Mouse (Mus musculus): ENCODE results near the gene Fhad1. TPM values are rescaled to one million over a fixed set of nuclear protein-coding genes. Genes with fewer than 3 reads are reported as not detected.
A peak's percentile ranks its signal among the peaks of the same experiment; 100 is the strongest.

The Fhad1 gene
- polyA plus RNA-seq, 1 experiment: 0.95 TPM

DNA sequence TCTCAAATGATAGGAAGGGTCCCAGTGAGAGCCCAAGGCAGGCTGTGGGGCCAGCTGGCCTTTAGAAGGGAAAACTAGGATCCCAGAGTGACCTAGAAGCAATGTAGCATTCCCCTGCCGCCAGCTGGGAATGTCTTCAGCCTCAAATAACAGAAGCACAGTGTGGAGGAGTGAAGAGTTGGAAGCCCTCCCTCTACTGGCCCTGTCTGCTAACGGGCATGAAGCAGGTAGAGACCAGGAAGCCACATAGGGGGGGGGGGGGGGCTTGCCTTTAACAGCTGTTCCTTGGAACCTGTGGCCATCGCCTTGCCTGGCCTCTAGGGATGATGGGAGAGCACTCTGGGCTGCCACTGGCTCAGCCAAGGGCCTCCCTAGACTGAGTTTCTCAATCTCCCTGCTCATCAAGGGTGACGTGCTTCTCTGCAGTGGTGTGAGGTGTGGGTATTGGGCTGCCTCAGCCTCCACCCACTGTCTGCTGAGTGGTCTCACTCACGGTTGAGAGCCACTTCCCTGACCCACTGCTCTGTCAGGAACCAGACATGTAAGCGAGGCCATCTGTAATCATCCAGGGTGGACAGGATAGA is 128.4 kb downstream of the Fhad1 start:
- no peak for DNase-seq (ENCODE audit: low spot score)

DNA sequence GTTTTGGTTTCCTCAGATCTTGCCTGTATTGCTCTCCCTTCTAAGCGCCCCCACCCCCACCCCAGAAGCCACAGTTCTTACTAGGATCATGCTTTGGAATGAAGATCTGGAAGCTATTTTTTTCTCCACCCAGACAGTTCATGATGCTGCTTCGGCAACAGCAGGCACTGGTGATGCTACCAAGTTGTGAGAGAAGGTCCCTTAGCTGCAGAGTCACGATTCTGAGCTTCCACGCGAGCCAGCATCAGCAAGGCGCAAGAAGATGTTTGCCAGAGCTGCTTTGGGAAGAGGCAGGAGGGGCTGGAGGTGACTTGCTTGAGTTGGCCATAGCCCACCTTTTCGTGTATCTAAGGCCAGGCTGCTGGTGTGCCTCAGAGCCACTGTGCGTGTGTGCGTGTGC is 129.4 kb downstream of the Fhad1 start:
- no peak for DNase-seq (ENCODE audit: low spot score)

DNA sequence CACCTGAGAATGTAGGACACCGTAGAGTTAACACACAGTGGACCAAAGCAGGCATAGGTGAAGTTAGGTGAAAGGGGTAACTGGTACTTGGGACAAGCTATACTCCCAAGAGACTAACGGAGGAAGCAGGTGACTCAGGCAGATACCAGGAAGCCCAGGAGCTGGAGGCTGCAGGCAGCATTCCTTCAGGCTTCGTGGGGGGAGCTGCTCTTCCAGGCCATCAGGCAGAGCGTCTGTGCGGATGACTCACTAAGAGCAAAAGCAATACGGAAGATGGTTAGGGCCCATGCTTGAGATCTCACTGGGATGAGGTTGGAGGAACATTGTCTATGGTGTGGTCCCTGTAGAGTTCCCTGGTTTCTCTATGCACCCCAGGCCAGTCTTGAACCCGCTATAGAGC is 132.0 kb downstream of the Fhad1 start:
- DNase-seq (ENCODE audit: low spot score): no peak

DNA sequence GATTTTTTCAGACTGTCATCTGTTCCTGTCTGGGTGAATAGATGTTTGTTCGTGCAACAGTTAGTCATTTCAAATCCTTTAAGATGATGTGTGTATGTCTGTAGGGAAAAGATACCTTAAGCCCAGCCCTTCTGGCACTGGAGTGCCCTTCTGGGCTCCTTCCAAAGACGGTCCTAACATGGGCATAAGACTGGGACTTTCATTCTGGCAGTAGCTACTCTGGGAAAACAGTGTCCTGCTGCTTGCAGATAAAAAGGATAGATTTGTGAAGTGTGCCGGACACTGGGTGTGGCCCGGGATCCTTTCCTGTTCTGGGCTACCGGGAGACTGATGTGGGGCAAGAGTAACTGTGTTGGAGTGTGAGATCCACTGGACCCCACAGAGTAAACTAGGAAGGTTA is 132.9 kb downstream of the Fhad1 start:
- DNase-seq (ENCODE audit: low spot score): no peak

DNA sequence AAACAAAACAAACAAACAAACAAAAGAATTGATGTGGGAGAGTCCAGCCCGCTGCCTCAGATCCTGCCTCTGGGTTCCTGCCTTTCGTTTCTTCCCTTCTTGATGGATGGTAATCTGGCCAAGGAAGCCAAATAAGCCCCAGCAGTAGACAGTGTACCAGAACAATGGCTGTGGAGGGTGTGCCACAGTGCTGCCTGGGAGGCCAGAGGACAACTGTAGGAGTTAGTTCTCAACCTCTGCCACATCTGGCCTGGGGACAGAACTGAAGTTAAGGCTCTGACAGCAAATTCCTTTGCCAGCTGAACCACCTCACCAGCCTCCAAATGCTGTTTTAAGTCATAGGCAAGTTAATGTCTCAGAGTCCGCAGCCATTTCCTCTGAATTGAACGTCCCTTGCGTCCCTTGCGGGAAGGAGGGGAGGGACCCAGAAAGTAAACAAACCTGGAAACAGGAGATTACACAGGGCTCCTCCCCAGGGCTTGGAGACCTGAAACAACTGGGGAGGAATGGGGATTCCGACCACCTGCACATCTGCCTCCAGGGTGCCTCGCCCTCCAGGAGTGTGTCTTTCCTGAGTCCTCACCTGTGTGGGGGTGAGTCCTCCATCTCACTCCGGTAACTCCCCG is 133.5 kb downstream of the Fhad1 start:
- no peak for DNase-seq (ENCODE audit: low spot score)

DNA sequence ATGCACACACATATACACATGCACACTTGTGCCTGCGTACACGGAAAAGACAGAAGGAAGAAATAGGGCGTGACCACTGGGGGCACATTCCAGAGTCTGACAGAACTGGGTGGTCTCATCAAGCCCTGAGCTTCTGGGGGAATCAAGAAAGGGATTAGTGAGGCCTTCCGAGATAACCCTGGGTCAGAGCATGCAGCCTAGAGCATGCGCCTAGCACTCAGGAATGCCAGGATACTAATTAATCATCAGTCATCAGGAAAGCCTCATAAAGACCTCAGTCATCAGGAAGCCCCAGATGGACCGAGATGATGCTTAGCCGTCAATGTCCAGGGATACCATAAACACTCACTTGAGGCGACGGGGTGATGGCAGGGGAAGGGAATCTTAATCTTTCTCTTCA is 135.0 kb downstream of the Fhad1 start:
- no peak for DNase-seq (ENCODE audit: low spot score)

DNA sequence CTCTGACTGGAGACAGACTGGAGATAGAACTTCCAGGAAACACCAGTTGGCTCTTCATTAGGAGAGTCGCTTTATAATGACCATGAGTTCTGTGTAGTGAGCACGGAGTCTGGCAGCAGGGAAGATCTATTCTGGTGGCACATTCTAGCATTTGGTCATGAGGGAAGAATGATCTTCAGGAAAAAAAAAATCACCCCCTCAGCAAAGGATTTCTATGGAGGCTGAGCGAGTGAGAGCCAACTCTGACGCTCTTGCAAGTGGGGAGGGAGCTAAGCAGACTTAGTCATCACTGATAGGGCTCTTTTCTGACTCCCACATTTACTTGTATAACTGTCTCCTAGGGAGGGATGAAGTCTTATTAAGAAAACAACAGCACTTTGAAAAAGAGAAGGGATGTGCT is 135.8 kb downstream of the Fhad1 start:
- no peak for DNase-seq (ENCODE audit: low spot score)

DNA sequence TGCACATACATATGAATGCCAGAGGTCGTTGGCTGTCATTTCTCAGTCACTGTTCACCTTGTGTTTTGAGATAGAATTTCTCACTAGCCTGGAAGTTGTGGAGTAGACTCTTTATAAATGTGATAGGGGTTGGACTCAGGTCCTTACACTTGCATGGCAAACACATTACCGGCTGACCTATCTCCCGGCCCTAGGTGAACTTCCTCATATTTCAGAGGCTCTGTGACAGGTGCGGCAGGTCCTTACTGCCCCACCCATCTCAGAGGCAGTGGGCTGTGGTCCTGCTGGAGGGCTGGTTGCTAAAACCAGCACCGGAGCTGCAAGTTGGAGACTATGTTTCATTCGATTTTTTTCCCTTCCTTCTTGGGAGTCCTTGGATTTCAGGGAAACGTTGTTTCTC is 136.3 kb downstream of the Fhad1 start:
- DNase-seq (ENCODE audit: low spot score): no peak

DNA sequence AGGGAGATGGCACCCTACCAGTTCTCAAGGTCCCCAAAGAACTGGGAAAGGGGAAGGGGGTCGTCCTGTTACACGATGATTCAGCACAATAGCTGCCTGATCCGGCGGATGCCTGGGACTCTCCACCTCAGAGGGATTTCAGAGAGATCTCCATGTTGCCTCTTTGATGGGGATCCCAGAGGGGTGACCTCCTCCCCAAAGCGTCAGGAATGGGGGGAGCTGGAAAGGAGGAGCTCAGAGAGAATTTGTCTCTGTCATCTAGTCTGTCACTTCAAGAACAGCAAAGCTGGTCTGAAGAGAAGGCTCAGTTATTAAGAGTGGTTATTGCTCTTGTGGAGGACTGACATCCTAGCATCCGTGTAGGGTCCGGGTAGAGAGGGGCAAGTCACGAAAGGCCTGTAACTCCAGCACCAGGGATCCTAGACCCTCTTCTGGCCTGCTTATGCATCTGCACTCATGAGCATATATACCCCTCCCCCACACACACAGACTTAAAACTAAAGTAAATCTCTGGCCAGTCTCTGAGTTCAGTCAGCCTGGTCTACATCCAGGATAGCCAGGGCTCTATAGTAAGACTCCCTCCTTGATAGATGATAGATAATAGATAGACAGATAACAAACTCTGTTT is 139.3 kb downstream of the Fhad1 start:
- DNase-seq (ENCODE audit: low spot score): no peak

DNA sequence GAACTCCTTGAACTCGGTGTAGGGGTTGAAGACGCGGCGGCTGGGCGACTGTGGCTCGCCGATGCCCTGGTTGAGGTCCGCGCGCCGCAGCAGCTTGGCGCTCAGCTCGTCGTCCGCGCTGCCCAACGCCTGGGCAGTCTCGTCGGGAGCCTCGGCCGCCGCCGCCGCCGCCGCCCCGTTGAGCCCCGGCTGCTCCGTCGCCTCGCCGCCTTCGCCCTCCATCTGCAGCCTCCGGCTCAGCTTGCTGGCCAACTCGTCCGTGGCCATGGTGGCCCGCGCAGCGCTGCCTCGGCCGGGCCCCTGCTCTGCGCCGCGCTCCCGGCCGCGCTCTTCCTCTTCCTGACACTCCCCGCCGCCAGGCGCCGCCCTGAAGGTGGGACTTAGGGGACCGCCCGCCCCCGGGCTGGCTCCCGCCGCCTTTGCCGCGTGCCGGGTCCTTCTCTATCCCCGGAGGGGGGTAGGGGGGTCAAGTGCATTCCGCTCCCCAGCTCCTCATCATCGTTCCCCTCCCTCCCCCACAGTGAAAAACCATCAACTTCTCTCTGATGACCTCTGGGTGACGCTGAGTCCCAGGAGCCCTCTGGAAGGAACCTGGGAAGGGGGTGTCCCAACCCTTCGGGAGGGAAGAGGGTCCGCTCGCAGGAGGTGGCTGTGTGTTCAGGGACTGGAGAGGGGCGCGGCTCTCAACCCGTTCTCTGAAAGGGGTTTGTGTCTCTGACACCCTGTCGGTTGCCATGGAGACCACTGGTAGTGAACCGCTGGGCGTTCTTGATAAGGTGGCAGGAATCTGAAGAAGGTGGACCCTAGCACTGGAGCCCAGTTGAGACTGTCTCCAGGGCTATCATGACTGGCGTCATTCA is 140.1 kb downstream of the Fhad1 start, which contains the start of gene Efhd2:
Gene Efhd2, minus strand, starts transcription at position 320 of the 860 bp plus-strand sequence.
- peak; percentile 74 for DNase-seq (ENCODE audit: low spot score)

DNA sequence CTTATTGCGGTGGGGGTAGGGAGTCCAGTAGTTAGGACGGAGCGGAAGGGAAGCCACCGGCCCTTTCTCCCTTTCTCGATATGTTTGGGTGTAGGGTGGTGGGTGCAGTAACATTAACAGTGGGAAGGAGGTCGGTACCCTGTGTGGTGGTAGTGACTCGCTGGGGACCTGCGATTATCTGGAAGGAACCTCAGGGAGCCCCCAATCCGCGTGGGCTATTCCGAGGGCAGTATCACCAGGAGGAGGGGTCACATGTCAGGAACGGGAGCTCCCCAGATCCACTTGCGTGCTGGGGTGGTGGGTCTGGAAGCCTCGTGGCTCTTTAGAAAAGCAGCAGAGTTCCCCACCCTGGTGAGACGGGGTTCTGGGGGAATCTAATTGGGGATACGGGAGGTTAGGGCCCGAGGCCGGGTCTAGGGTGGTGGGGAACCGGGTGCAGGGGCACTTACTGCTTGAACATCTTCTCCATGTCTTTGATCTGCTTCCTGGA is 140.7 kb downstream of the Fhad1 start:
- DNase-seq (ENCODE audit: low spot score): no peak

DNA sequence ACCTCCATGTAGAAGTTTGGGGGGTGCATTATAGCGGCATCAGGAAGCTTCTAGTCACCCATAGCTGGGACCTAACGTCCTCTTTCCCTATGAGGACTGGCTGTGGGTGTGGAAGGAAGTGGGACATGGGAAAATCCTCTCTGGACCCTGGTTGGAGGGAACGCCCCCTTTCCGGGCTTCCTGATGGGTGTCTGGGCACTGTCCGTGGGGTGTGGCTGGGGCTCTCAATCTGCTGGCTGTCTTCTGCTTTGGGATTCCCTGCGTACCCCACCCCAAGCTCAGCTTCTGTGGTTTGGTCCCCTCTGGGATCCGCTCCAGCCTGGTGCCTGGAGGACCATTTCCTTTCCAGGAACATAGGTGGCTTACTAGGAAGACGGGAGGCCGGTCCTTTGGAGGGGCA is 141.9 kb downstream of the Fhad1 start:
- no peak for DNase-seq (ENCODE audit: low spot score)

DNA sequence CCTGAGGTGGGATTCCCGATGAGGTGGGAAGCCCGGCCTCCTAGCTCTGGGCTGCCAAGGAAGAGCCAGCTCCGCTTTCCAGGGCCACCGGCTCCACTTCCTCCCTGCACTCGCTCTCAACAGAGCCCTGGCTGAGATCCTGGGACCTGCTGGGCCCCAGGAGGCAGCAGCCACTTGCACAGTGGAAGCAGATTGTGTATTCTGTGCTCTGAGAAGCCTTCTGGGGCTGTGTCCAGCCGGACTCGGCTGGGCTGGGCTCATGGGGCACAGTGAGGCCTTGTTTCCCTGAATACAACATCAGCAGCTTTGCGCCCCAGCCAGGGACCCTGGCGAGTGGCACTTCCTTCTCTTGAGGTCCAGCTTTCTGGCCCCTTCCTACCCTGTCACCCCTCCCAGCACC is 143.0 kb downstream of the Fhad1 start:
- no peak for DNase-seq (ENCODE audit: low spot score)

DNA sequence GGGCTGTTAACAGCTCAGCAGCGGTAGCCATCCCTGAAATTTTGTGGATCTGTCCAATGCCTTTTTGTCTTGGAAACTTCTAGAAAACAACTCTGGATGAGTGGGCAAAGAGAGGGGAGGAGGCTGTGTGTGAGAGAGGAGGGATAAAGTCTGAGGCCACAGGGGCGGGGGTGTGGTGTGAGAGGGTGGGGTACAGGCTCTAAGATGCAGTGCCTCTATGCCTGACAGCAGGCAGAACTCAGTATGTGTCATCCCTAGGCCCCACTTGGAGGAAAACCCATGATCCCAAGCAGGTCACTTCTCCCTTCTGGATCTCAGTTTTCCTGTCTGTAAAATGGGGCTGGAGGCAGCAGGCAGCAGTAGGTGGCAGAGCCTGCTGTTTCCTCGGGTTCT is 143.6 kb downstream of the Fhad1 start:
- no peak for DNase-seq (ENCODE audit: low spot score)

DNA sequence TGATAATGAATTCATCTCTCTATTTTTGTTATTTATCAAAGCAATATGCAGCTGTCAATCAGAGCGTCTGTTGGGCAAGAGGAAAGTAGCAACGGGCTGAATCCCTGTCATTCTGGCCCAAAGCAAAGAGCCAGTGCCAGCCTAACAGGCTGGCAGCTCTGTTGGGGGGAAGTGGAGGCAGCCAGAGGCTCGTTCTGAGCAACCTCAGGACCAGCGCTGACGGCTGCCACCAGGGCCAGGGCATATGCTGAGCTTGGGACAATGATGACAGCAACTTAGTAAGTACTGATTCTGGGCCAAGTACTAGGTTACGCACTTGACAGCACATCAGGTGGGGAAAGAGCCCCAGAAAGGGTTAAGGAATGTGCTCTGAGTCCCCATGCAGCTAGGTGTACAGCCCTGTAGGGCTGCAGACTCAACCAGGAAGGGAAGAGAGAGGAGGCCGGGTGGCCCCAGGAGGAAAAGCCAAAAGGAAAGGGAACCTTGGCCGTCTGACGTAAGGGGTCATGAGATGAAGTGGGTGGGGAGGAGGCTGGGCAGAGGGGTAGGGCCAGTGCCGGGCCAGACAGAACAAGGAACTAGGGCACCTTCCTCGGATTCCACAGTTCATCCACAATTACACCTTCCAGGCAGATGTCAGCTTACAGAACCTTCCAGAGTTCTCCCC is 144.1 kb downstream of the Fhad1 start:
- DNase-seq (ENCODE audit: low spot score): no peak

DNA sequence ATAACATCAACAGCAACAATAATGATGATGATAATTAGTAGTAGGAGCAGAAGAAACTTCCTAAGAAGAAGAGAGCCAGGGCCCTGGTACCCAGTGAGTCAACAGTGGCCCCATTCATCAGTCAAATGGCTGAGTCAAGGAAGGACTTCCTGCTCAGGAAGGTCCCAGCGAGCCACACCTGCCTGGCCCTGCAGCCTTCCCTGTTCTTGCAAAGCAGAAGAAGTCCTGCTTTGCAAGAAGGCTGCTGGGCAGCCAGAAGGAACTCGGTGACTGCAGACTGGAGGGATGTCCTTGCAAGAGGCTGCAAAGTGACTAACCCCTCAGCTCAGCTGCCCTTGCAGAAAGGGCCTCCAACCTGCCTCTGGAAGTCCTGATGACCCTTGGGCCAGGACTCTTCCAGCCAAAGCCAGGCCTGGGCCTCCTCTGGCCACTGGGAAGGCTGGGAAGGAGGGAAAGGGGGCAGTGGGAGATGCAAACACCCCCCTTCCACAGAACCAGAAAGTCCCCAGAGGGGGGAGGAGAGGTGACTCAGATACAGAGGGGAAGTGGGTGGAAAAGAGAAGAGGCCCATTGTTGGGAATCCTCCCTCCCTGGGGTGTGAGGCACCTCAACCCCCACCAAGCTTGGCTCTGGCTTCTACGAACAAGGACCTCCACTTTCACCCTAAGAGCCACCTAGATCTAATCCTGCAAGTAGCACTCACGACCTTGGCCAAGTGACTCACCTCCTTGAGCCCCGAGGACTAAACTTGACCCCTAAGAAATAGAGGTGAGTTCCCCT is 145.3 kb downstream of the Fhad1 start:
- DNase-seq (ENCODE audit: low spot score): no peak

DNA sequence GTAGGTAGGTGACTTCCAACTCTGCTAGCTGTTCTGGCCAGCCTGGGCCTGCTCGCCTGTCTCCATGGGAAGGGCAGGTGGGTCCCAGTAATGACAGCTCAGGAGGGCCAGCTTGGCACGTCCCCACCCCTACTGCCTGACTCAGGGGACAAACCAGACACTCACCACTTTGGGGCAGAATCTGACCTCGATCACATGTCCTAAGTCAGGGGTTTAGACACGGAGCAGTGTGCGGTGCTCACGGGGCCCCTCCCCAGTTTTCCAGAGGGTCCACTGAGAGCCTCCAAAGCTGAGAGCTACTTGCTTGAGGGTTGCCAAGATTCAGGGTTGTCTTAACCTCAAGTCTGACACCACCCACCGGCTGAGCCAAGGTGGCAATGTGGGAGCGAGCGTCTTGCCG is 146.8 kb downstream of the Fhad1 start:
- DNase-seq (ENCODE audit: low spot score): no peak

DNA sequence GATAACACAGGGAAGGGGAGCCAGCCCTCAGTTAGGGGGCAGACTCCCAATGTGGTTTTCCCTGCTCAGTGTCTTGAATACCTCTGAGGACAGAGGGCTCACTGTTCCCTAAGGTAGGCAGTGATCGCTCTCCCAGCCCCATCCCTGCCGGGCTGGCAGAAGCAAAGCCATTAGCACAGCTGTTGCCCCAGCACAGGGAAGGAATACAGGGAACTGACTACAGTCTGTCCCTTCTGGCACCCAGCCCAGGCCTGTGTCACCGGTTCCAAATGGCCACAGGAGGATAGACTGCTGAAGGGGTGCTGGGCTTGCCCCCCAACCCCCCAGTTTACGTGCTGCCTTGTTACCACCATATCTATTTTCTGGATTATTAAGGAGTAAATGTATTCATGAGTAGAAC is 147.4 kb downstream of the Fhad1 start:
- no peak for DNase-seq (ENCODE audit: low spot score)

DNA sequence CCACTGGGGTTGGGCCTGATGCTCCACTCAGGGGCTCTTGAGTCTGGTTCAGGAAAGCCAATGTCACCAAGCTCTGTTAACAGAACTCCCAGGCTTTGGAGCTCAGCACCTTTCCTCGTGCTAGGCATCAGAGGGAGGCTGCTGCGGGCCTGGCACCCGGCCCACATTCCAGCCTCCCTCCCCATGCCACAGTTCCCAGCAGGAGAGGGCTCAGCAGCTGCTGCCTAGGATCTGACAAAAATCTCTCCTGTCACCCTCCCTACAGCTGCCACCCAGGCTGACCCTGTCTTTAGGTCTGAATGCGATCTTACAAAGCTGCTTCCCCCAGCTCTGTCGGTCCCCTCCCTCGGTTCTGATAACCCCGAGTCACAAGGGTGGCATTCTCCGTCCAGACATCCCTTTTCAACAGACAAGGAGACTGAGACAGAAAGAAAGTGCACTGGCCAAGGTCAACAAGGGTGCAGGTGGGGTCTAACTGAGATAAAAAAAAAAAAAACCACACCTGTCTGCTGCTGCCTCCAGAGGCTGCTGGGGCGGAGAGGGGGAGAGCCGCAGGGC is 147.9 kb downstream of the Fhad1 start:
- no peak for DNase-seq (ENCODE audit: low spot score)

DNA sequence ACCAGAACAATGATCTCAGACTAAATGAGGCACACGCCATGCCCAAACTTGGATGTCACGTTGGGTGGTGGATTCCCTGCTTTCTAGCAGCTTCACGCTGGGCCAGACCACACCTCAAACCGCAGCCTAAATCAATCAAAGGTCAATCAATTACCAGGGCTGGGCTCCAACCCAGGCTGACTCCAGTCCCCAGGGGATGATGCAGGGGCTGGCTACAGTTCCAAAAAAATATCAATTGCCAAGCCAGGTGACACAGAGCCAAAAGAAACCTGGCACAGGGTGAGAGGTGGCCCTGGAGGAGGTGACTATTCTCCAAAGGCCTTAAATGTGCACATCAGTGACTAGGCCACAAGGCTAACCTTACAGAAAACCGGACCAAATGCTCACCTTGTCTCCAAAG is 149.3 kb downstream of the Fhad1 start:
- no peak for DNase-seq (ENCODE audit: low spot score)

DNA sequence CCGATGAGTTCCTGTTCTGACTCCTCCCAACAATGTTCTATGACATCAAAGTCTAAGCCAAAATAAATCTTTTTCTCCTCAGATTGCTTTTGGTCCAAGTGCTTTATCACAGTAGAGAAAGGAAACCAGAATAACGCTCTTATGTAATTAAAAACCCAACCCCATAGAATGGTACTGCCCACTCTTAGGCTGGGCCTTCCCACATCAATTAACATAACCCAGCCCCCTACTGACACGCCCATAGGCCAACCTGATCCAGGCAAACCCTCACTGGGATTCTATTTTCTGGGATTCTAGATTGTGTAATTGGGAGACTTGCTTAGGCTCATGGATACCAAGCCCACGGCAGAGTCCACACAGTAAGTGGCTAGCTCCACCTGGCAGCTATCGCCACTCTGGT is 149.9 kb downstream of the Fhad1 start:
- DNase-seq (ENCODE audit: low spot score): no peak
